Mouse (Mus musculus) mouse trophoblast stem cell (cell line): ENCODE measurements around the gene Cldn4.

Source experiments
- in situ Hi-C, 2 experiments: fragments of 300-500 bp; cut with MseI, MboI; formaldehyde crosslinking; loops; 2 replicates in 1 of 2; 3 replicates in 1 of 2; pipeline ENCODE4 v1.15.1; 2025

Gene Cldn4

DNA sequence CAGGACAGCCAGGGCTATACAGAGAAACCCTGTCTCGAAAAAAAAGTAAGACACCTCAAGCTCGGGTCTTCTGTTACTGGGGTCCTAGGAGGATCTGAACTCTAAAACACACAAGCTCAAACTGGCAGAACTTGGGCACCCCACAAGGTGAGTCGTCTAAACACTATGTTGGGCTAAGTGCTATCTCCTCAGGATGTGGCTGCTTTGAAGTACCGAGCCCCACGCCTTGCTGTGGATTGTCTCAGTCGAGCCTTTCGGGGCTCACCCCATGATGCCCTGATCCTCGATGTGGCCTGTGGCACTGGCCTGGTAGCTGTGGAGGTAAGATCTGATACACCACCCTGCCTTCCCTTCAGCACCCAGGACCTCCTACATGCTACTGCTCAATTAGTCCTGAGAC is 13.5 kb downstream of the Cldn4 start:
- in situ Hi-C loops: no loop called here

GRCm38 (mm10) chr5:134932903-134933276 is 13.8 kb downstream of the Cldn4 start:
- in situ Hi-C loops: no loop called here

GRCm38 (mm10) chr5:134932179-134932902 is 14.4 kb downstream of the Cldn4 start, which contains the start of gene Mettl27:
Mettl27 (plus strand) TSS chr5:134932368.
- in situ Hi-C loops: no loop called here

GRCm38 (mm10) chr5:134929988-134930387 is 16.7 kb downstream of the Cldn4 start:
- in situ Hi-C loops: loop anchor here in 1 of 2 experiments (5.0 kb wide), 1 partner anchor 32 kb away; no protein-coding TSS in a partner anchor

- in situ Hi-C loops: loop anchor here in 1 of 2 experiments (5.0 kb wide), 1 partner anchor 36 kb away; no protein-coding TSS in a partner anchor
These were observed 20.0 kb downstream of the Cldn4 start for GRCm38 (mm10) chr5:134926726-134927125.

GRCm38 (mm10) chr5:134923141-134923540 is 23.6 kb downstream of the Cldn4 start:
- in situ Hi-C loops: no loop called here

- in situ Hi-C loops: no loop called here
These were observed 25.6 kb downstream of the Cldn4 start for GRCm38 (mm10) chr5:134921106-134921505.

DNA sequence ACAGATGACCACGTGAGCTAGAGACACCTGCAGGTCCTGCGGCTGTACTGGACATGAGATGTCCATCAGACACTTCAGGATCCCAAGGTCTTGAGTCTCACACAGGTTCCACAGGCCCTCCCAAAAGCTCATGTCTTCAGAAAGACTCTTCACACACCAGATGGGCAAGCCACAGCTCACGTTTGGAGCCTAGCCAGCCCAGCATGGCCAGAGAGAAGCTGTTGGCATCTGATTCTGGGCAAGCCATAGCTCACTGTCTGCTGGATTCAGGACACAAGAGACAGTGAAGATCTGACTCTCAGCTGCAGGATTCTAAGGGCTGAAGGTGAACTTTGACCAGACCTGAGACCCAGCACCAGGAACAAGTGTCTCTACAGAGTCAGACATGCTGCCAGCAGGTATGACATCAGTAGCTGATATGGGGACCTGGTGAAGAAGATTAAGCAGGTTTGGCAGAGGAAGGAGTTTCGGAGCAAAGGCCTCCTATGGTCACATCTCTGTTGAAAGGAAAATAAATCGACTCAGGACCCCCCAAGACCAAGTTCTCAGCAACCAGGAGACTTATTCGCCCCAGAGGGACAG is 26.5 kb downstream of the Cldn4 start:
- in situ Hi-C loops: no loop called here

GRCm38 (mm10) chr5:134919097-134919496 is 27.6 kb downstream of the Cldn4 start:
- in situ Hi-C loops: no loop called here

- in situ Hi-C loops: no loop called here
These were observed 28.5 kb downstream of the Cldn4 start for GRCm38 (mm10) chr5:134918071-134918832.

- in situ Hi-C loops: no loop called here
These were observed 31.4 kb downstream of the Cldn4 start, which contains the start of gene Cldn13 for GRCm38 (mm10) chr5:134915311-134915710. Cldn13 (minus strand) TSS chr5:134915526.

- in situ Hi-C loops: loop anchor here in 1 of 2 experiments (5.0 kb wide), 1 partner anchor 53 kb away; no protein-coding TSS in a partner anchor
These were observed 32.2 kb downstream of the Cldn4 start for GRCm38 (mm10) chr5:134914510-134914909.

DNA sequence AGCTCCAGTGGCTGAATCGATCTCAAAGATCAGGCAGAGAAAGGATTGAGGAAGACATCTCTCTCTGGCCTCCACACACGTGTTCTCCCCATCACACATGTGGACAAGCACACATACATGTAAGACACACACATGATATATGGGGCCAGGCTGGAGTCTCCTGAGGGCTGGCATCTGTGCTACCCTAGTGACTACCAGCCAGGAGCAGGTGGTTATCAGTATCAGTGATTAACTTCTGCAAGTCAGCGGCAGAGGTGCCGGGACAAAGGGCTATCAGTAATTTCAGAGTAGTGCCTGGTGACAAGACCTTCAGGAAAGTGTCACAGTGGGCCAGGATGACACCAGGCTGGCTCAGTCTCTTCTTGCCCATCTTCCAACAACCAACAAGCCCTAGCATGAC is 33.0 kb downstream of the Cldn4 start:
- in situ Hi-C loops: loop anchor here in 1 of 2 experiments (5.0 kb wide), 1 partner anchor 54 kb away; no protein-coding TSS in a partner anchor

GRCm38 (mm10) chr5:134913352-134913751 is 33.4 kb downstream of the Cldn4 start:
- in situ Hi-C loops: loop anchor here in 1 of 2 experiments (5.0 kb wide), 1 partner anchor 54 kb away; no protein-coding TSS in a partner anchor

- in situ Hi-C loops: loop anchor here in 1 of 2 experiments (5.0 kb wide), 1 partner anchor 55 kb away; no protein-coding TSS in a partner anchor
These were observed 34.8 kb downstream of the Cldn4 start for GRCm38 (mm10) chr5:134911901-134912300.

GRCm38 (mm10) chr5:134907135-134907534 is 39.6 kb downstream of the Cldn4 start:
- in situ Hi-C loops: no loop called here

DNA sequence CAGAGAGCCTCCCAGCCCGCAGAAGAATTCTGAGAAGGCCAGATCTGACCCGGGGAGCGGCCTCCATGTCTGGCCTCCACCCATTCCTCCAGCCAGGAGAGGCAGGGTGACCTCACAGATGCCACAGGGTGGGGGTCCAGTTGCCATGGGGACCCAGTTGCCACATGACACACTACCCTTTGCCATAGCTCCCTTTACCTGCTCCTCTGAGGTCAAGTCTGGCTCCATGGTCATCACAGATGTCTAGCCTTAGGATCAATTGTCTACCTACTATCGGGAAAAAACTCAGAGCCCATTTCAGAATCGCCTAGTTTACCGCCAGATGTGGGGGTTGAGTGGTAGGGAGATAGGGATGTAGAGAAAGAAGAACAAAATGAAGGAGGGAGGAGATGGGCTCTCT is 40.1 kb downstream of the Cldn4 start, which contains the start of gene Tmem270:
Gene Tmem270 (minus strand): TSS at position 101 of the 400 bp plus-strand sequence.
- in situ Hi-C loops: no loop called here

- in situ Hi-C loops: no loop called here
These were observed 45.1 kb downstream of the Cldn4 start for GRCm38 (mm10) chr5:134901644-134902027.

DNA sequence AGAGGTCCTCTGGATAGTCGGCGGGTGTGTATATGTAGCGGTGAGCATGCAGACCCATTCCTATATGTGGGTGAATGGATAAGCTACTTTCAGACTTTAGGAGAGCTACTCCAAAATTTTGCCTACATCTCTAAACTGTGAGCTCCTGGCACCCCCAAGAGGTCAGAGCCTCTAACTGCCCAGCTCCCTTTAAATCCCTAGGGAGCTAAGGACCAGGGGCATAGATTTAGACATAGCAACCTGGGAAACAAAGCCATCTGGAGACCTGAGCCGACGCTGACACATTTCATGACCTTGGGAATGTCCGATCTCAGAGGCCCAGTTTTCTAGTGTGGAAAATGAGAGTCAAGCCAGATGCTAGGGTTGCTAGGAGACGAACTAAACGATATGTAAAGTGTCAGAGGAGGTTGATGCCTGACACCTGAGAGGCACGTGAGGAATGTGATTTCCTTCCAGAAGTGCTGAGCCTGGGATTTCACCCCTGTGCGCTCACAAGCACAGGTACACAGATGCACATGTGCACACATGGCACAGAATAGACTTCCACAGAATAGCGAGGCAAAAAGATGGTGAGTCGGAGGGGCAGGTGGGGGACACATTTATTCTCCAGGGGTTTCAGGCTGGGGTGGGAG is 45.6 kb downstream of the Cldn4 start:
- in situ Hi-C loops: no loop called here

DNA sequence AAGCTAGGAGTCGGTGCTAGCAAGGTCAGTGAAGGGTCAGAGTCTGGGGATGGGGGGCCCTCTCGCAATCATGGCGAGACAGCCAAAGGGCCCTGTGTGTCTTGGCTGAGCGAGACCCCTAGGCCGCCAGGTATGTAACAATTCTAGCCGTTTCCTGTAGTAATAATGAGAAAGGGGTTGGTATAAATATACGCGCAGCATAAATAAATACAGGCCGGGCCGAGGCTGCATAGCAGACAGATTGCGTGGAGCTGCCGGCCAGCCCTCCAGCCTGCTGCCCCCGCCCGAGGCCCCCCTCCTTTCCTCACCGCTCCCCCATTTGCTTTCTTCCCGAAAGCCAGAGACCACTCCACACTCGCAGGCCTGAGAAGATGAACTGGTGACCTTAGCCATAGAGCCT is 49.1 kb downstream of the Cldn4 start:
- in situ Hi-C loops: loop anchor here in 1 of 2 experiments (25.0 kb wide), 1 partner anchor 110 kb away; no protein-coding TSS in a partner anchor

DNA sequence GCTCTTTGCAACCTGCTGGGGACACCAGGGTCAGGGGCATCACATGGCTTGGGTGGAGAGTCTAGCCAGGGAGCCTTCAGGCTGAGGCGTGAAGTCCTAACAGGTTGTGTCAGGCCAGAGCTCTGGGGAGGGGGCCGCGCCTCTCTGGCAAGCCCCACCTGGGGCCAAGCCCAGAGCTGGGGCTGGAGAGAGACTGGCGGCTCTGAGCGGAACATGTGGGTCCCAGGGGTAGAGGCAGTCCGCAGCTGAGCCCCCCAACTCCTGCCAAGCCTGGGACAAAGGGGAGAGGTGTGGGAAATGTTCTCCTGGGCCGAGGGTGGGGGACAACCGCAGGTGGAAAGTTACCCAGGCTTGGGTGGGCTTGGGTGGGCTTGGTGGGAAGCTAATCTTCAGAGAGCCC is 49.8 kb downstream of the Cldn4 start:
- in situ Hi-C loops: loop anchor here in 1 of 2 experiments (25.0 kb wide), 1 partner anchor 110 kb away; no protein-coding TSS in a partner anchor
